In genomic region chr4:45527562-45528354, GRCm38 (mm10) we compare ENCODE assay signal across 8 mouse cellular contexts. TPM values are rescaled to one million over a fixed set of nuclear protein-coding genes. Genes with fewer than 3 reads are reported as not detected.
DNase-seq lines count a peak whose midpoint lies in the region; ATAC-seq and TF ChIP-seq lines count a peak whose summit lies in the region.

No protein-coding gene starts in this region.

- DNase-seq in 3T3-L1 (ENCODE audit: low read depth, low spot score) = peak; percentile 62
- no peak for DNase-seq in ES-E14 (ENCODE audit: low read depth, low spot score)
- DNase-seq in kidney, postnatal 36 days = peak; percentile 73 to 87
- no peak for DNase-seq in left cerebral cortex, adult 9 months (ENCODE audit: low spot score in 2 of 2)
- DNase-seq in spleen, postnatal 36 days (ENCODE audit: low spot score in 2 of 2) = no peak
- no peak for DNase-seq in adrenal gland, postnatal 4 days (ENCODE audit: low spot score in 2 of 2)

- no peaks in the 10 kb centered on the region for H3K27me3 ChIP-seq in heart, embryonic 14.5 days (ENCODE audit: control insufficient read depth, insufficient read depth, low read length)
- H3K27me3 ChIP-seq in myocyte (ENCODE audit: control insufficient read depth, insufficient read depth, insufficient read length) = no peaks in the 10 kb centered on the region

- no peak overlapping the region for H3K9ac ChIP-seq in ES-E14 (ENCODE audit: insufficient read depth, low read depth, low read length, poor library complexity, severe bottlenecking)
- peak overlapping the region; percentile 98 for H3K9ac ChIP-seq in heart, embryonic 14.5 days (ENCODE audit: low read length)

- ATAC-seq in heart, embryonic 14.5 days (ENCODE audit: insufficient number of reproducible peaks, insufficient read depth, low FRiP score, low read depth) = no peak

- no peak for TF ChIP-seq POLR2A in myocyte (IDR thresholded peaks at IDR 0.05; ENCODE audit: insufficient read length, low read depth)

- no peaks in the 10 kb centered on the region for H3K9me3 ChIP-seq in ES-E14 (ENCODE audit: control insufficient read depth, insufficient read depth, low read depth, low read length)
- no peaks in the 10 kb centered on the region for H3K9me3 ChIP-seq in heart, embryonic 14.5 days (ENCODE audit: control insufficient read depth, low read length)

- H3K4me1 ChIP-seq in ES-E14 (ENCODE audit: control insufficient read depth in 2 of 2, insufficient read depth in 2 of 2, low read length in 2 of 2, poor library complexity in 1 of 2) = peaks cover 4 to 20% of the 10 kb centered on the region in 2 experiments
- H3K4me1 ChIP-seq in heart, embryonic 14.5 days (ENCODE audit: control insufficient read depth in 2 of 2, insufficient read depth in 2 of 2, low read length in 2 of 2) = peaks cover 21 to 46% of the 10 kb centered on the region in 2 experiments

- H3K79me2 ChIP-seq in myocyte (ENCODE audit: control insufficient read depth, insufficient read depth) = peaks cover 68% of the 10 kb centered on the region

- WGBS in heart, embryonic 14.5 days = 74% methylated on average over 2 of the region's 2 CpGs

- H3K4me3 ChIP-seq in ES-E14 (ENCODE audit: insufficient read depth in 1 of 2, low read depth in 1 of 2, low read length in 2 of 2, poor library complexity in 1 of 2, severe bottlenecking in 1 of 2) (peak overlapping the region; percentile 73 to 76; a peak in 2 of 4 replicates), myocyte (peak overlapping the region; percentile 98)
- peak overlapping the region; percentile 87 to 90 for H3K4me3 ChIP-seq in heart, embryonic 14.5 days (ENCODE audit: control insufficient read depth in 1 of 2, insufficient read depth in 1 of 2, low read depth in 1 of 2, low read length in 2 of 2)

- H3K36me3 ChIP-seq in ES-E14 (ENCODE audit: control insufficient read depth, insufficient read depth, low read length, poor library complexity, severe bottlenecking) (peaks cover 2% of the 10 kb centered on the region; the same call in 1 of the 2 replicates), myocyte (ENCODE audit: control insufficient read depth, insufficient read depth) (no peaks in the 10 kb centered on the region)
- H3K36me3 ChIP-seq in heart, embryonic 14.5 days (ENCODE audit: control insufficient read depth, insufficient read depth, low read length) = peaks cover 18% of the 10 kb centered on the region

- H3K27ac ChIP-seq in ES-E14 (ENCODE audit: insufficient read depth, low read depth, low read length, poor library complexity, severe bottlenecking) = no peak overlapping the region
- peak overlapping the region; percentile 46 to 97 for H3K27ac ChIP-seq in heart, embryonic 14.5 days (replicated peaks in 1 of 2; ENCODE audit: control insufficient read depth in 1 of 2, insufficient read depth in 1 of 2, low read depth in 2 of 2, low read length in 2 of 2)

- H3ac ChIP-seq in myocyte (ENCODE audit: control insufficient read depth, insufficient read length) = no peak overlapping the region

- in situ Hi-C loops in ES-E14 (cut with MboI; ENCODE audit: low sequenced_read_pairs in 2 of 2, unreplicated experiment in 2 of 2) = no loop called here

- H3K4me2 ChIP-seq in heart, embryonic 14.5 days (ENCODE audit: low read length) = peak overlapping the region; percentile 79
- H3K4me2 ChIP-seq in myocyte (ENCODE audit: low read depth) = peak overlapping the region; percentile 87

TF ChIP-seq in ES-E14, 5 proteins besides CTCF, POLR2A, EP300 and RAD21:
- TF ChIP-seq CHD2 (IDR thresholded peaks at IDR 0.05; ENCODE audit: low read depth, low read length) (no peak), HCFC1 (IDR thresholded peaks at IDR 0.05; ENCODE audit: borderline replicate concordance, insufficient read depth, low read length) (no peak), ZC3H11A (IDR thresholded peaks at IDR 0.05; ENCODE audit: borderline replicate concordance, low read depth, low read length) (no peak; the same call in 1 of the 2 replicates), MAFK (IDR thresholded peaks at IDR 0.05; ENCODE audit: insufficient read depth, low read depth, low read length) (peak; percentile 53; the same call in 1 of the 2 replicates), ZNF384 (IDR thresholded peaks at IDR 0.05; ENCODE audit: low read depth, low read length) (no peak)

TF ChIP-seq in myocyte, 11 proteins besides CTCF, POLR2A, EP300 and RAD21:
- TF ChIP-seq CEBPB (IDR thresholded peaks at IDR 0.05; ENCODE audit: insufficient read depth, poor library complexity, severe bottlenecking) (no peak), TCF12 (IDR thresholded peaks at IDR 0.05; ENCODE audit: insufficient read depth, poor library complexity, severe bottlenecking) (no peak), SRF (IDR thresholded peaks at IDR 0.05; ENCODE audit: control insufficient read depth, insufficient read length, low read depth) (peak; percentile 13)

RNA-seq across cellular contexts. Expression of gene Shb, which starts 4.5 kb away (rescaled TPM):
- 15.0 and 15.9 TPM in 2 replicates for total RNA-seq in ES-E14 (2012; rRNA removed)
- 15.3 and 19.0 TPM in 2 replicates for polyA plus RNA-seq in heart, embryonic 14.5 days (2014; fragmentation: Nextera tagmentation; extraction: Ambion mirVana)
- 46.3 TPM for polyA plus RNA-seq in myocyte (2012; fragmentation: generic; extraction: Trizol)
- 10 to 100 TPM; 52.3 to 55.3 TPM for total RNA-seq in adrenal gland, postnatal 4 days (2021)

Comparison
In these comparisons a context has a peak if more than half of its experiments do, and no peak if none do; other contexts are left out.
1. DNase-seq: peak in 3T3-L1 (single experiment) and kidney, postnatal 36 days (2 of 2); none in ES-E14 (single experiment), left cerebral cortex, adult 9 months (0 of 2), spleen, postnatal 36 days (0 of 2) and adrenal gland, postnatal 4 days (0 of 2).
2. Peak in every context shown above with its lines, with median percentiles within 50 percentile points of each other: H3K4me3 ChIP-seq.